Mouse (Mus musculus) ES-Bruce4 (cell line): ENCODE measurements at regions not wholly inside any gene's neighbourhood (a gene's known extent, or its start where the extent isn't known, plus 50 kb on each side); places are given as distances from the start of the nearest gene placed in this dataset.

Experiments used
- H3K27ac ChIP-seq: 2 replicates; pipeline ENCODE4 v1.5.1; 2012; ENCODE audit warnings: low read length, inconsistent platforms; ENCODE audit not compliant: insufficient read depth
- H3K27me3 ChIP-seq: 2 replicates; pipeline ENCODE4 v1.6.1; 2012; ENCODE audit warnings: mild to moderate bottlenecking, low read length, inconsistent platforms; ENCODE audit not compliant: control insufficient read depth, poor library complexity, insufficient read depth, severe bottlenecking
- H3K36me3 ChIP-seq: 2 replicates; pipeline ENCODE4 v1.6.1; 2012; ENCODE audit warnings: inconsistent platforms, mild to moderate bottlenecking, low read length, moderate library complexity; ENCODE audit not compliant: control insufficient read depth, poor library complexity, insufficient read depth, severe bottlenecking
- H3K4me1 ChIP-seq: one replicate; pipeline ENCODE4 v1.8.1; 2011; ENCODE audit warnings: low read length; ENCODE audit not compliant: control insufficient read depth, insufficient read depth
- H3K4me3 ChIP-seq: 2 replicates; pipeline ENCODE4 v1.5.1; 2011; ENCODE audit warnings: low read depth, mild to moderate bottlenecking, low read length
- H3K9ac ChIP-seq: 2 replicates; pipeline ENCODE4 v1.6.1; 2012; ENCODE audit warnings: low read depth, mild to moderate bottlenecking, inconsistent platforms; ENCODE audit not compliant: poor library complexity, severe bottlenecking
- H3K9me3 ChIP-seq: replicated peaks from 2 replicates; pipeline ENCODE4 v1.6.1; 2012; ENCODE audit warnings: mild to moderate bottlenecking, low read length, inconsistent platforms; ENCODE audit not compliant: control insufficient read depth, poor library complexity, insufficient read depth, severe bottlenecking
- CTCF ChIP-seq: IDR thresholded peaks from one replicate; pipeline ENCODE4 v1.8.1; 2011; ENCODE audit warnings: low read depth, low read length
- EP300 ChIP-seq: IDR thresholded peaks from 2 replicates; pipeline ENCODE4 v1.6.1; 2011; ENCODE audit warnings: low read depth, low read length; ENCODE audit not compliant: insufficient read depth
- POLR2A ChIP-seq: IDR thresholded peaks from one replicate; pipeline ENCODE4 v1.8.1; 2011; ENCODE audit warnings: low read length; ENCODE audit not compliant: insufficient read depth

- H3K9ac ChIP-seq = no peak overlapping the region
- H3K4me1 ChIP-seq = no peaks in the 10 kb centered on the region
- TF ChIP-seq POLR2A (no peak), EP300 (no peak), CTCF (no peak)
- no peaks in the 10 kb centered on the region for H3K9me3 ChIP-seq
- H3K36me3 ChIP-seq = no peaks in the 10 kb centered on the region
- no peak overlapping the region for H3K4me3 ChIP-seq
- H3K27me3 ChIP-seq = no peaks in the 10 kb centered on the region
- no peak overlapping the region for H3K27ac ChIP-seq
These were observed 236.4 kb downstream of the Gm12728 start for GRCm38 (mm10) chr4:106025966-106026637.

GRCm38 (mm10) chr4:106040376-106040775 is 250.7 kb downstream of the Gm12728 start:
- no peaks in the 10 kb centered on the region for H3K4me1 ChIP-seq
- no peaks in the 10 kb centered on the region for H3K9me3 ChIP-seq
- H3K9ac ChIP-seq = no peak overlapping the region
- no peak overlapping the region for H3K4me3 ChIP-seq
- H3K36me3 ChIP-seq = no peaks in the 10 kb centered on the region
- TF ChIP-seq POLR2A (no peak), CTCF (no peak), EP300 (no peak)
- no peak overlapping the region for H3K27ac ChIP-seq
- H3K27me3 ChIP-seq = no peaks in the 10 kb centered on the region; the same call in 1 of the 2 replicates

DNA sequence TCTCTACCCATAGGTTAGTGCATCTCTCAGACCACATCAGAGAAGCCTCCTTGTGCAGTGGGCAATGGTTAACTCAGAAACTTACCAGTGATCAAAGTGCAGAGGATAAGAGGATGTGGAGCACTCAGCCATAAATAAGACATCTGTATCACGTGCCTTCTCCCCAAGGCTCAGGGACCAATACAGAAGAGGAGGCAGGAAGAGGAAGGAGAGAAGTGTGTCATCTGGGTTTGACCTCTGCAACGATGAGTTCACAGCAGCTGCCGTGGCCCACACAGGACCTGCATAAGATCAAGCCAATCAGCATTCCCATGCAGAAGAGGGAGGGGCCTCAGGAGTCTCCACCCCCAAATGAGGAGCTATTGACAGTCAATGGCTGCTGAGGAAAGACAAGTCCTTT is 252.8 kb downstream of the Gm12728 start:
- Histone ChIP-seq H3K9ac (no peak overlapping the region), H3K27ac (no peak overlapping the region)
- TF ChIP-seq EP300 (no peak), POLR2A (no peak), CTCF (no peak)

DNA sequence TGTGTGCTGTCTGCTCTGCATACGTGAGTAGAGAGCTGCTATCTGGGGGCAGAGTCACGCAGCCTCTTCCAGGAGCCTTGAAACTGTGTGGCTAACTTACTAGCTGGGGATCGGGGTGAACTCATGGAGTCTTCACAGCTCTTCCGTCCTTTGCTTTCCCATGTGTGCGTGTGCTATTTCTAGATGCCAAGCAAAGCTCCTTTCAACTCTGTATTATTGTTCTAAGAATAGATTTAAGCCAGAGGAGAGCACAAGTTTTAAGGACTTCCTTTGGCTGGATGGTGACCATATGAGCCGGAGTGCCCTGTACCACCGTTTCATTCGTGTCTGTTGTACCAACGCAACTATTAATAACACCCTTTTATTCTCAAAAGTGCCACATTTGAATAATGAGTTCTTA is 254.0 kb downstream of the Gm12728 start:
- no peaks in the 10 kb centered on the region; the same call in 1 of the 2 replicates for H3K27me3 ChIP-seq
- no peaks in the 10 kb centered on the region for H3K36me3 ChIP-seq
- H3K4me1 ChIP-seq = no peaks in the 10 kb centered on the region
- H3K9me3 ChIP-seq = no peaks in the 10 kb centered on the region
- H3K4me3 ChIP-seq = no peak overlapping the region
- H3K9ac ChIP-seq = no peak overlapping the region
- TF ChIP-seq CTCF (no peak), POLR2A (no peak), EP300 (no peak)
- no peak overlapping the region for H3K27ac ChIP-seq

More for the DNA sequence above, 252.8 kb downstream of the Gm12728 start:
- Histone ChIP-seq H3K4me3 (no peak overlapping the region), H3K9me3 (no peaks in the 10 kb centered on the region), H3K4me1 (no peaks in the 10 kb centered on the region), H3K36me3 (no peaks in the 10 kb centered on the region), H3K27me3 (no peaks in the 10 kb centered on the region; the same call in 1 of the 2 replicates)

GRCm38 (mm10) chr4:106048053-106048452 is 258.4 kb downstream of the Gm12728 start:
- no peak overlapping the region for H3K27ac ChIP-seq
- H3K9me3 ChIP-seq = no peaks in the 10 kb centered on the region
- H3K27me3 ChIP-seq = no peaks in the 10 kb centered on the region
- no peaks in the 10 kb centered on the region for H3K36me3 ChIP-seq
- no peaks in the 10 kb centered on the region for H3K4me1 ChIP-seq
- H3K4me3 ChIP-seq = no peak overlapping the region
- H3K9ac ChIP-seq = no peak overlapping the region
- no peak for TF ChIP-seq EP300
- no peak for TF ChIP-seq POLR2A
- TF ChIP-seq CTCF = no peak

GRCm38 (mm10) chr4:106048797-106049196 is 259.1 kb downstream of the Gm12728 start:
- Histone ChIP-seq H3K36me3 (no peaks in the 10 kb centered on the region), H3K27me3 (no peaks in the 10 kb centered on the region), H3K9me3 (no peaks in the 10 kb centered on the region), H3K4me3 (no peak overlapping the region), H3K9ac (no peak overlapping the region), H3K4me1 (no peaks in the 10 kb centered on the region), H3K27ac (no peak overlapping the region)
- TF ChIP-seq EP300 (no peak), CTCF (no peak), POLR2A (no peak)
